Mouse (Mus musculus) neutrophil, adult 83 days (primary cell): ENCODE results near the gene Ric3. TPM values are rescaled to one million over a fixed set of nuclear protein-coding genes. Genes with fewer than 3 reads are reported as not detected.

ENCODE experiments used
- total RNA-seq, 2 experiments: library from RNA; stranded (reverse); gene quantifications; one replicate each; pipeline ENCODE4 v1.2.4; 2023

The Ric3 gene
- total RNA-seq: 1 to 10 TPM in 1 of 2 experiments, under 1 TPM in 1; 0.39 to 1.5 TPM

DNA sequence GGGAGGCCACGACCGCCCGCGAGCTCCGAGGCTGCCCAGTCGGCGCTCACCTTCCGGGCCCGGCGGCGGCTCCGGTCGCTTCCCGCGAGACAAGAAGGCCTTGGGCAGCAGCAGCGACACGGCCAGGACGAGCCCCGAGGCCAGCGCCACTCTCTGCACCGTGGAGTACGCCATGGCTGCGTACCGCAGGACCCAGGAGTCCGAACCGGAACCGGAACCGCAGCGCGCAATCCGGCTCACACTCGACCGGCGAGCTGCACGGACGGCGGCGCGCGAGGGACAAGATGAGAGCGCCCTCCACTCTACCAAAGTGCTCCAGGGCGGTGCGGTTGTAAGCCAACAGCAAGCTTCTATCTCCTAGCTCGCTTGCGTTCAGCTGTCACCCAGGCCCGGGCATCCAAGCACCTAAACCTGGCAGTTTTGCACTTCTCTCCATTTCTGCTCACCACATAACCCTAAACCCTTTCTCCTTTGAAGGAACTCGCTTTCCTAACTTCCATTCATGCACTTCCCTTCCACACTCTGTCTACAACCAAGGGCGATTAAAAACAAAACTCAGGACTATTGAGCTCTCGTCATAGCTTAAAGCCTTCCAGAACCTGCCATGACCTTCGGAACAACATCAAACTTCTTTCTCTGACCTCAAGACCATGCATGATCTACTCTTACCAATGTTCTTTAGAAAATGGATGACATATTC is at the start of gene Ric3:
Ric3 (minus strand) TSS at position 219 of the 700 bp plus-strand sequence.

Other genes with a start within 250 kb of the Ric3 start
- gene Olfr516, start 232.8 kb downstream of the Ric3 start, total RNA-seq: not detected
- not detected for gene Olfr517, start 211.0 kb downstream of the Ric3 start, total RNA-seq
- gene Olfr518, start 198.3 kb downstream of the Ric3 start, total RNA-seq: not detected
- gene Olfr519, start 188.9 kb downstream of the Ric3 start, total RNA-seq: not detected
- gene Nlrp10, start 153.2 kb downstream of the Ric3 start, total RNA-seq: under 1 TPM; 0.26 to 0.28 TPM
- 100 to 1,000 TPM; 122 to 123 TPM for gene Eif3f, start 148.9 kb downstream of the Ric3 start, total RNA-seq
- not detected for gene Tub, start 133.0 kb downstream of the Ric3 start, total RNA-seq
- 10 to 100 TPM; 24.8 to 25.3 TPM for gene Lmo1, start 91.9 kb upstream of the Ric3 start, total RNA-seq